Mouse (Mus musculus) cortical plate, adult 2 months (tissue): ENCODE results near the gene Prmt8. TPM values are rescaled to one million over a fixed set of nuclear protein-coding genes. Genes with fewer than 3 reads are reported as not detected.

Experiments used
- H3K27ac ChIP-seq: fragments of 200-500 bp; 2 replicates; pipeline ENCODE4 v1.5.1; 2012; ENCODE audit warnings: low read length, control low read depth, inconsistent platforms; ENCODE audit not compliant: insufficient read depth
- H3K4me1 ChIP-seq: fragments of 200-500 bp; 2 replicates; pipeline ENCODE4 v1.6.1; 2011; ENCODE audit warnings: low read length; ENCODE audit not compliant: control insufficient read depth, insufficient read depth
- H3K4me3 ChIP-seq: fragments of 200-500 bp; 2 replicates; pipeline ENCODE4 v1.5.1; 2011; ENCODE audit warnings: mild to moderate bottlenecking, low read length, control low read depth; ENCODE audit not compliant: insufficient read depth
- CTCF ChIP-seq: fragments of 200-500 bp; IDR thresholded peaks from 2 replicates; pipeline ENCODE4 v1.5.1; 2011; ENCODE audit warnings: mild to moderate bottlenecking, control low read depth, low read length; ENCODE audit not compliant: insufficient read depth; ENCODE audit errors: extremely low read depth
- POLR2A ChIP-seq: fragments of 200-500 bp; IDR thresholded peaks from 2 replicates; pipeline ENCODE4 v1.6.1; 2011; ENCODE audit warnings: mild to moderate bottlenecking, low read length, control low read depth; ENCODE audit not compliant: insufficient read depth; ENCODE audit errors: extremely low read depth
- polyA plus RNA-seq: library from polyadenylated mRNA; depleted of rRNA; stranded (reverse); fragments of >200 nt; gene quantifications from 2 replicates; pipeline ENCODE4 v1.2.3, GENCODE M21; 2012

The Prmt8 gene
- polyA plus RNA-seq, 1 experiment, result 67.5 TPM

GRCm38 (mm10) chr6:127701036-127701783 lies 68.1 kb downstream of the Prmt8 start:
- H3K4me3 ChIP-seq, result no peak overlapping the region
- H3K27ac ChIP-seq, result no peak overlapping the region
- H3K4me1 ChIP-seq, result no peaks in the 10 kb centered on the region
- TF ChIP-seq POLR2A, result no peak
- TF ChIP-seq CTCF, result no peak

GRCm38 (mm10) chr6:127693681-127694080 lies 75.6 kb downstream of the Prmt8 start:
- no peak for TF ChIP-seq POLR2A
- TF ChIP-seq CTCF, result no peak
- peaks cover 7% of the 10 kb centered on the region for H3K4me1 ChIP-seq
- no peak overlapping the region for H3K4me3 ChIP-seq
- H3K27ac ChIP-seq, result no peak overlapping the region

- H3K4me1 ChIP-seq, result peaks cover 7% of the 10 kb centered on the region
- H3K27ac ChIP-seq, result no peak overlapping the region
- H3K4me3 ChIP-seq, result no peak overlapping the region
- TF ChIP-seq POLR2A (no peak), CTCF (no peak)
Observed at GRCm38 (mm10) chr6:127692298-127692697, 77.0 kb downstream of the Prmt8 start.

- Histone ChIP-seq H3K4me3 (no peak overlapping the region), H3K4me1 (peaks cover 2% of the 10 kb centered on the region; the same call in 1 of the 2 replicates), H3K27ac (no peak overlapping the region)
- TF ChIP-seq POLR2A (no peak), CTCF (no peak)
Observed at GRCm38 (mm10) chr6:127687181-127687860, 82.0 kb downstream of the Prmt8 start.

- TF ChIP-seq CTCF, result no peak
- TF ChIP-seq POLR2A, result no peak
- H3K4me1 ChIP-seq, result no peaks in the 10 kb centered on the region
- no peak overlapping the region for H3K4me3 ChIP-seq
- no peak overlapping the region for H3K27ac ChIP-seq
Observed at GRCm38 (mm10) chr6:127684981-127685380, 84.3 kb downstream of the Prmt8 start.

GRCm38 (mm10) chr6:127683561-127683960 lies 85.7 kb downstream of the Prmt8 start:
- Histone ChIP-seq H3K4me1 (peaks cover 1% of the 10 kb centered on the region), H3K4me3 (no peak overlapping the region), H3K27ac (no peak overlapping the region)
- TF ChIP-seq POLR2A (no peak), CTCF (no peak)

GRCm38 (mm10) chr6:127680784-127681183 lies 88.5 kb downstream of the Prmt8 start:
- peaks cover 2% of the 10 kb centered on the region for H3K4me1 ChIP-seq
- no peak overlapping the region for H3K27ac ChIP-seq
- TF ChIP-seq POLR2A, result no peak
- no peak for TF ChIP-seq CTCF
- no peak overlapping the region for H3K4me3 ChIP-seq

- H3K4me3 ChIP-seq, result no peak overlapping the region
Observed at GRCm38 (mm10) chr6:127678998-127679397, 90.3 kb downstream of the Prmt8 start.

GRCm38 (mm10) chr6:127678320-127678719 lies 91.0 kb downstream of the Prmt8 start:
- no peak for TF ChIP-seq POLR2A
- TF ChIP-seq CTCF, result no peak
- H3K4me1 ChIP-seq, result peaks cover 2% of the 10 kb centered on the region
- no peak overlapping the region for H3K27ac ChIP-seq
- no peak overlapping the region for H3K4me3 ChIP-seq

More at GRCm38 (mm10) chr6:127678998-127679397, 90.3 kb downstream of the Prmt8 start:
- TF ChIP-seq POLR2A (no peak), CTCF (no peak)
- Histone ChIP-seq H3K27ac (no peak overlapping the region), H3K4me1 (peaks cover 2% of the 10 kb centered on the region)

GRCm38 (mm10) chr6:127676866-127677265 lies 92.4 kb downstream of the Prmt8 start:
- Histone ChIP-seq H3K27ac (no peak overlapping the region), H3K4me3 (no peak overlapping the region), H3K4me1 (peaks cover 2% of the 10 kb centered on the region)
- TF ChIP-seq CTCF, result no peak
- no peak for TF ChIP-seq POLR2A

- TF ChIP-seq POLR2A (no peak), CTCF (no peak)
- Histone ChIP-seq H3K4me1 (peaks cover 5% of the 10 kb centered on the region), H3K4me3 (no peak overlapping the region), H3K27ac (no peak overlapping the region)
Observed at GRCm38 (mm10) chr6:127672071-127672470, 97.2 kb downstream of the Prmt8 start.
